Mouse (Mus musculus) neural tube, embryonic 10.5 days (tissue): Measurements from ENCODE around the gene Hist2h3c1.

Experiments
- DNase-seq: peaks from one replicate; pipeline ENCODE4 v3.0.0-alpha.2; 2017; ENCODE audit warnings: low spot score; ENCODE audit errors: extremely low spot score

Hist2h3c1 gene

DNA sequence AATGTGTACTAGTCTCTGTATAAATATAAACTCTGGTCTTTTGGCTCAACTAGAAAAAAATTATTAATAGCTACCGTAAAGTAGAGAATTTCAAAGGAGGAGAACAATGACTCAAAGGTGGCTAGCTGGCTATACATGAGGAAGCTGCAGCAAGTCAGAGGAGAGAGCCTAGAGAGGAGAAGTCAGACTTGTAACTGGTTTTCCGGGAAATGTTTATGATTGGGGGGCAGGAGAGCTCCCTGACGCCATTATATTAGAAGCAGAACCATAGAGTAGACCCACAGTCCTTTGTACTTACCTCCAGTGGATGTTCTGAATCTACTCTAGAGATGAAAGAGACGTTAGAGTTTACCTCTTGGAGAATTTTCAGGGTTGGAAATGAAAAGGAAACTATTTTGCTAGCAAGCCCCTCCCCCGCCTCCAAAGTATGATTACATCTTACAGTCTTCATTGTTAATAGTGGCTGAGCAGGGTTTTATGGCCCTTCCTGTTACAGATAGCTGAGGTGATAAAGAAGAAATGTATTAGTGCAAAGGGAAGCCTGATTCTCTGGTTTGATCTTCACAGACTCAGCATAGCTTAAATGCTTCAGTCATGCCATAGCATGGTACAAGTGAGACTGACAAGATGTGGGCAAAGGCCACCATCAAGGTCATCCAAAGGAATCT is 9.6 kb downstream of the Hist2h3c1 start:
- no peak for DNase-seq

DNA sequence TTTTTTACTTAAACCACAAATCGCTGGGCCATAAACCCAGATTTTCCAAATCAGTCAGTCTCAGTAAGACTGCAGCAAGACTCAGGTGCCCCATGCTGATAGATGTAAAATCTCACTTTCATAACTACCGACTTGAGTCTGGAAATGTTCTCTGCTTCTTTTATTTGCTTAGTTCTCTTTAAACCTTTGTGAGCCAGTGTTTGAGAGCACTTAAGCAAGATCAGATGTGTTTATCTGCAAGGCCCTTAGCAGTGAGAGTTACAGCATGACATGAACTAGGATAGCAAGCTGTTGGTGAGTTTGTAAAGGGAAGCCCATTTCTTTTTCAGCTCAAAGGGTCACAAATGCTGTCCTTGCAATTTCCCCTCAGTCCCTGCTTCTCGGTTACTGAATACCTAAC is 10.7 kb downstream of the Hist2h3c1 start:
- no peak for DNase-seq

DNA sequence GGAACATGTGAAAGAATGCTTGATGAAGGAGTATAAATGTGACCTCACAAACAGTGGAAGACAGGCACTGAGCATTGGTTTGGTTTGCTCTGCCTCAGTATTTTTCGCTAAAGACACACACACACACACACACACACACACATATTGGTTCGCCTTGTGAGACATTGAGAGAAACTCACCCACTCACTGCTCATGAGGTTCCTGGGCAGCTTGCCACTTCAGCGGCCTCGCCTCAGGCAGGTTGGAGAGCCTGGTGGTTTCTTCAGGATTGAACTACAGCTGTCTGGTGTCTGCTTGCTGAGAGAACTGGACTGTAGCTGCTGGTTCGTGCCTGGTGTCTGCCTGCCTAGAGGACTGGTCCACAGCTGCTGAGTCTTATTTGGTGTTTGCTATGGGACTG is 13.7 kb downstream of the Hist2h3c1 start:
- no peak for DNase-seq

DNA sequence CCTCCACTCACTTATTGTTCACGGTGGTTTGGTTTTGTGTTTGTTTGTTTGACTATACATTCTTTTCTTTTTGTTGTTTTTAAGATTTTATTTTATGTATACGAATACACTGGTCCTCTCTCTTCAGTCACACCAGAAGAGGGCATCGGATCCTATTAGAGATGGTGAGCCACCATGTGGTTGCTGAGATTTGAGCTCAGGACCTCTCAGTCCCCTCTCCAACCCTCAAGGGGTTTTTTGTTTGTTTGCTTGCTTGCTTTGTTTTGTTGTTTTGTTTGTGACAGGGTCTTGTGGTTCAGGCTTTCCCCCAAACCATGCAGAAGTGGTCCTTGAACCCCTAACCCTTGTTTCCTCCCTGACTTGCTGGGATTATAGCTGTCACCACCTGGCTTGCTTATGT is 15.1 kb downstream of the Hist2h3c1 start:
- no peak for DNase-seq

DNA sequence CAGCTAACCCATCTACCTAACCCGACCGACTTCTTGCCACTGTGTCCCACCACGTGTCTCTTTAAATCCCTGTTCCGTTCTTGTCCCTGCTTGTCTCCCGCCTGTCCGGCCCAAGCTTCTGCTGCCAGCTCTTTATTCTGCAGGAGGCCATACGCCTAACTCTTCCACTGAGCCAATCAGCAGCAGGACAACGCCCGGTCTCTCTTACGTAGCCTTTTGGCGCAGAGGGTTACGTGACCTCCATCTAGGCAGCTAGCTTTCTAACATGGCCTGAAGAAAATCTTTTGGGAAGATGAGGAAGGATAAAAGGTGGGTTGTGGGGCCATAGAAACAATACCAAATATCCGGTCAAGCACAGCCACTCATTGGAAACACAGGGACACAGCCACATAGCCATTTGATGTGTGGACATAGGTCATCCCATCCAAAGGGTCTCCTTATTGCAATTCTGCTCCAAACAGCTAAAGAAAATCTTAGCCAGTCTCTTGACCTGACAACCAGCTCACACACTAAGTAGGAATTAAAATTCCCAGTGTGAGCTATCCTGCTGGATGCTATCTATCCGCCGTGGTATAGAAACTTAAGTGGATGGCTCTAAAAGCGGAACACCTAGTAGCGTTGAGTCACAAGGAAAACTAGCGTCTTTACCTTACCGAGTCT is 15.9 kb downstream of the Hist2h3c1 start:
- peak; percentile 81 for DNase-seq

DNA sequence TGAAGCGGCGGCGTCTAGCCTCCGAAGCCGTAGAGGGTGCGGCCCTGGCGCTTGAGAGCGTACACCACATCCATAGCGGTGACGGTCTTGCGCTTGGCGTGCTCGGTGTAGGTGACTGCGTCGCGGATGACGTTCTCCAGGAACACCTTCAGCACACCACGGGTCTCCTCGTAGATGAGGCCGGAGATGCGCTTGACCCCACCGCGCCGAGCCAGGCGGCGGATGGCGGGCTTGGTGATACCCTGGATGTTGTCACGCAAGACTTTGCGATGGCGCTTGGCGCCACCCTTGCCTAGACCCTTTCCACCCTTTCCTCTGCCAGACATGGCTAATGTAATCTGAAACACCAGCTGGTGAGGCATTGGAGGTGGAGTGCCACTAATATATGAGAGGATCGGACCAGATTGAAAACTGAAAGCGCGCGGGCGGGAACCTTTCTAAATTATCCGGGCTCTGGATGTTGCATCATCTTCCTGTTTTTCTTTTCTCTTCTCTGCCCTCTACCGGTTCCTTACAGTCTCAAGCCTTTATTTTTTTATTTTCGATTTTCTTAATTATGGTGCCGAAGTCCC is 16.6 kb downstream of the Hist2h3c1 start, which contains the start of gene Hist2h4:
TSS of gene Hist2h4 (minus strand) at position 333 of the 572 bp plus-strand sequence.
- peak; percentile 97 for DNase-seq

DNA sequence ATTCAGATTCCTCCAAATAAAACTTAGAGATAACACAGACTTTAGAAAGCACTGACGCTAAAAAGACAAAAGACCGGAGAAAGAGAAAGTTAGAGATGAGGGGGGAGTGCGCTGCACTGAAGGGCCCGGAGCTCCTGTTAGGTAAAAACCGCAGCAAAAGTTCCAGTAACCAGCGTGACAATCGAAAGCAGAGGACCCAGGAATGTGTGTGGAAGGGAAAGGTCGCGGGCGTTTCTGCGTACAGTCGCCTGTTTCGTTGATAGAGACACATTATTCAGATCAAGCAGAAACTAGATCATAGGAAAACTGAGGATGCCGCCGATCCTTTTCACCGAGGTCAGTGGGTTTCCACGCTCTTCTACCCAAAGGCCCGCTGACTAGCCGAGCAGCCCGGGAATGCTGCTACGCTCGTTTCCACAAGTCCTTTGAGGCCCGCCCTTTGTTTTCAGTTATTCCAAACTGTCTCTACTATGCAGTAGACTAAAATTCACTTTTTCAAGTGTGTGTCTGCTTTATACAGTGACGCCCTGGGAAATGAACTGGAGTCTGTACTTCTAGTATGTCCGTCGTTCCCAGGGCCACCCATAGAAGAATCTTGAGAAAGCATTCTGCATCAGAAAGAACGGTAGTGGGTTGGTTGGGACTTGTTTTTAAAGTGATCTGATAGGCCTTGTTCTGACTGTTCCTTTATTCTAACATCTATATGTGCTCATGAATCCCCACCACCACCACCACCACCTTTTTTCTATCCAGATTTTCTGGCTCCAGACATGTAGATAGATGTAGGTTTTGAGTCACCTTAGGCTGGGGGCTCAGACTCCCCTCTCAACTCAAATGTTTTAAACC is 17.3 kb downstream of the Hist2h3c1 start:
- peak; percentile 68 for DNase-seq

DNA sequence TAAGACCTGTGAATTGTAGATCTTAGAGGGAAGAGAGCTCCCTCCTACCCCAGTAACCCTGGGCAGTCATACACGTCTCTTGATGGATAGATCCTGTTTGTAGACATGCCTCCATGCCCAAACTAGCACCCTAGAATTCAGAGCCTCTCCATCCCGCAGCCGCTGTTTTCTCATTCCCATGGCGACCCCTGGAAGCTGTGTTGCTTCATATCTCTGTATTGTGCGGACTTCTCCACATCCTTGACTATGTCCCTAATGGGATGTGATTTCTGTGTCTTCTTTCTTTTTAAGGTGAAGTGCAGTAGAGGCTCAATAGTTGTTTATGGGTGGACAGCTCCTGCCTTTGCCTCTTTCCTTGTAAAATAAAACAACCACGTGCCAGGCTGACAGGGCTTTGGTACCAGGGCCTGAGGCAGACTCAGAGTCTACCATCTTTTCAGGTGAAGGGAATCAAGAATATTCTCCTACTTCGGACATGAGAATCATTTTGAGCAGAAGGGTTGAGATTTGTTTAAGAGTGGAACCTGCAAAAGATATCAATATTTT is 18.0 kb downstream of the Hist2h3c1 start:
- DNase-seq, result no peak

DNA sequence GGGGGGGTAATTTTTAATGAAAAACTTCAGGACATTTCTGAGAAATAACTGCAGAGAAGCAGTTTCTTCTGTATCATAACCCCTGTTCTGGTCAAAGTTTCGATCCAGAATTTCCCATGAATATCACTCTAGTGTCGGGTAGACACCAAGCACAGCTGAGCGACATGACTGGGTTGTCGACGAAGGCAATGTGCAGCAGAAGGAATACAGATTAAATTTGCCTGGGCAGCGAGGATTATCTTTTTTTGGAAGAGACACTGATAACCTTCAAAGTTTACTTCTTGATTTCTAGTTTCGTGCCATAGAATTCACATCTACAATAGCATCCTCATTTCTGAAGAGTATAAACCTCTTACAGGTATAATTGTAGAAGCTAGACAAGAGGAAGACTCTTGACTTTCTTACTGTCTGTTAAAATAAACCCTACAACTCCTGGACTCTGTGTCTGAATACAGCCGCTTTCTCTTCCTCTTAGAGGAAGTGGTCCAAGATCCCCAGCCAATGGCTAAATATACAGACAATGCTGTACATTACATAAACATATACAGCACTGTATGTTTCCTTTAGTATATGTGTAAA is 19.7 kb downstream of the Hist2h3c1 start:
- no peak for DNase-seq

DNA sequence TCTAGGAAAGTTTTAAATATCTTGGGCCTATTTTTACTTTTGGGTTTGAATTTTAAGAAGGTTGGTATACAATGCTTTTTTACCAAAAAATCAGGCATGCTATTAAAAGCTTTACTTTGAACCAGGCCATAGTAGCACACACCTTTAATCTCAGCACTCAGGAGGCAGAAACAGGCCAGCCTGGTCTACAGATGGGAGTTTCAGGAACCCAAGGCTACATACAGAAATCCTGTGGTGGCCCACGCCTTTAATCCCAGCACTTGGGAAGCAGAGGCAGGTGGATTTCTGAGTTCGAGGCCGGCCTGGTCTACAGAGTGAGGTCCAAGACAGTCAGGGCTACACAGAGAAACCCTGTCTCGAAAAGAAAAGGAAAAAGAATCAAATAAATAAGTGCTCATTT is 21.1 kb downstream of the Hist2h3c1 start:
- DNase-seq, result no peak

DNA sequence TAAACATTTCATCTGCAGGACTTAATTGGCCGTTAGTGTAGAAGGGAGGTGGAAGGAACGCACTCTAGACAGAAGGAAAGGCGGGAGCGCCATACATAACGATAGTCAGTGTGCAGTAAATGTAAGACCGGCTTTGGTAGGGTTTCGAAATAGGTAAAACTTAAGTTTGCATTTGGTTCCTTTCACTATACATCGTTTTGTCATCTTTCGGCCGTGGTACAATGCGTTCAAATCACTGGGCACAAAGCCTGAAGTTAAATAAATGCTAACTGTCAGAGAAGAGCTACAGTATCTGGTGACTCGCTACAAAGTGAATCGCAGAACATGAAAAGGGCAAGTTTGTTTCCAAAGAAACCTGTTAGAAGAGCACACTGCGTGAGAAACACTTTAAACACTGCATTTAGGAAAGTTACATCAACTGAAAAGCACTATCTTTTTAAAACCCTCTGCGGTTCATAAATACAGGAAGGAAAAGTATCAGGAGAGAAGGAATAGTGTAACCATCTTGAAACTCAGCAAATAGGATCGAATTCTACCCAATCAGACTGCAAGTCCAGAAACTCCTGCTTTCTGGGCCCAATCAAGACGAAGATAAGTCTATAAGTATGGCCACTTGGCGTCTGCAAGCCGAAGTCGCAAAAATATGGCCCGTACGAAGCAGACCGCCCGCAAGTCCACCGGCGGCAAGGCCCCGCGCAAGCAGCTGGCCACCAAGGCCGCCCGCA is 21.7 kb downstream of the Hist2h3c1 start, which contains the start of gene Hist2h3b:
TSS of gene Hist2h3b (plus strand) at position 604 of the 725 bp plus-strand sequence.
- DNase-seq, result peak; percentile 79

DNA sequence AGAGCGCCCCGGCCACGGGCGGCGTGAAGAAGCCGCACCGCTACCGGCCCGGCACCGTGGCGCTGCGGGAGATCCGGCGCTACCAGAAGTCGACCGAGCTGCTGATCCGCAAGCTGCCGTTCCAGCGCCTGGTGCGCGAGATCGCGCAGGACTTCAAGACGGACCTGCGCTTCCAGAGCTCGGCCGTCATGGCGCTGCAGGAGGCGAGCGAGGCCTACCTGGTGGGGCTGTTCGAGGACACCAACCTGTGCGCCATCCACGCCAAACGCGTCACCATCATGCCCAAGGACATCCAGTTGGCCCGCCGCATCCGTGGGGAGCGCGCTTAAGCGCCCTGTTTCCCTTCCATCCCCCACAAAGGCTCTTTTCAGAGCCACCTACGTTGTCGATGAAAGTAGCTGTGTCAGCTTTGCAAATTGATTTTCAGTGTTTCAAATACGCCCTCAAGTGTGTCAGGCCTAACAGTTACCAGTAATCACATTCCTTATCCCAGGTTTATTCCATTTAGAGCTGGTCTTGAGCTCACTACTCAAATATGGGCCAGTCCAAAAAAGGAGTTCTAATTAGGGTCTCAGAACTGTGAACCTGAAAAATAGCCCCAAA is 22.4 kb downstream of the Hist2h3c1 start:
- DNase-seq, result peak; percentile 60

DNA sequence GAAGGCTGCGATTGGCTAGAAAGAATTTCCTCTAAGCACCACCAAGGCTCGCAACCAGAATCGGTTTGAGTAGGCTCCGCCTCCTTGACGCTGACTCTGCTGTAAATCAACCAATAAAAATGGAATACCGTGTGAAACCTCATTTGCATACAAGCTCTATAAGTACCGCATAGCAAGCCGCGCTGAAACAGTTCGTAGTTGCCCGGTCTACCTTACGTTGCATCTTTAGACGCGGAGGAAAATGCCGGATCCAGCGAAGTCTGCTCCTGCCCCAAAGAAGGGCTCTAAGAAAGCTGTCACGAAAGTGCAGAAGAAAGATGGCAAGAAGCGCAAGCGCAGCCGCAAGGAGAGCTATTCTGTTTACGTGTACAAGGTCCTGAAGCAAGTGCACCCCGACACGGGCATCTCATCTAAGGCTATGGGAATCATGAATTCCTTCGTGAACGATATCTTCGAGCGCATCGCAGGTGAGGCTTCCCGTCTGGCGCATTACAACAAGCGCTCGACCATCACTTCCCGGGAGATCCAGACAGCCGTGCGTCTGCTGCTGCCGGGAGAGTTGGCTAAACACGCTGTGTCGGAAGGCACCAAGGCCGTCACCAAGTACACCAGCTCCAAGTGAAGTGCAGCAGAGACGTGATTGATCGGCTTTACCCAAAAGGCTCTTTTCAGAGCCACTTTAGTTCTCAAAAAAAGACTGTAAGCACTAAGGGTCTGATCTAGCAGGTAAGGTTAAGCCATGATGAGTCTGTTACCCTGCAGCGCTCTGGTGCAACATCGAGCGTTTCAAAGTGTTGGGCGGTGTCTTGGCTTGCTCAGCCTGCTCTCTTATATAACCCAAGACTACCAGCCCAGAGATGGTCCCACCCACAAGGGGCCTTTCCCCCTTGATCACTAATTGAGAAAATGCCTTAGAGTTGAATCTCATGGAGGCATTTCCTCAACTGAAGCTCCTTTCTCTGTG is 23.3 kb downstream of the Hist2h3c1 start, which contains the start of gene Hist2h2bb:
TSS of gene Hist2h2bb (plus strand) at position 242 of the 964 bp plus-strand sequence.
- DNase-seq, result peak; percentile 92

DNA sequence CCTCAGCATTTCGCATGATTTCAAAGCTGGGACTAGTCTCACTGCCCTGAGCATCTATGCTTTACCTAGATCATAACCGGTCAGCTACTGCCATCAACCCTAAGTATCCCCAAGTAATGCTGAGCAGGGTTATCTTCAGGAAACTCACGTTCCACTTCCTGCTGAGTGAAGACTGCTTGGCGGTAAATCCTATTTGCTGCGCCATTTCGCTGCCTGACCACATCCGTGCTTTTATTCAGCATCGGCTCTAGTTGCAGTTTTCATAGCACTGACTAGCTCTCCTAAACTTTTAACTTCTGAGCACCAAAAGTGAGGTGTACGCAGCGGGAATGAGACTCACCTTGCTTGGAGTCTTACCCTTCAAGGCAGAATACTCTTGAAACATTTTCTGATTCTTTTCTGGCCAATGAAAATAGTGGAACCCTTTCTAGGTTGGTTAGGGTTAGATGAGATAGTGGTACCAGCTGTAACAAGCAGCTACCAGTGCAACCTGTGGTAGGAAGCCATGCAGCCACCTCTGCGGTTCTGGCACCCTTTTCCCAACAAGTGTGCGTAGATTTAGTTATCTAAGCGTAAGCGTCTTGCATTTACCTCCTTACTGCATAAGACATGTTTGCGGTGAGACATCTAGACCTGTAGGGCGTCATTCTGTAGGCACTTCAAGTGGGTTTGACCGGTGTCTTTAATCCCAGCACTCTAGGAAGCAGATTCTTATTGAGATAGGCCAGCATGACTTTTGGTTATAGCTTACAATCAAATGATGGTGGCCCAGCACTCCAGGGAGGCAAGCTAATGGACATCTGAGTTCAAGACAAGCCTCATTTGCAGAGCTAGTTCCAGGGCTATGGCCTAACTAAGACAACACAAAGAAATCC is 27.3 kb downstream of the Hist2h3c1 start:
- no peak for DNase-seq

DNA sequence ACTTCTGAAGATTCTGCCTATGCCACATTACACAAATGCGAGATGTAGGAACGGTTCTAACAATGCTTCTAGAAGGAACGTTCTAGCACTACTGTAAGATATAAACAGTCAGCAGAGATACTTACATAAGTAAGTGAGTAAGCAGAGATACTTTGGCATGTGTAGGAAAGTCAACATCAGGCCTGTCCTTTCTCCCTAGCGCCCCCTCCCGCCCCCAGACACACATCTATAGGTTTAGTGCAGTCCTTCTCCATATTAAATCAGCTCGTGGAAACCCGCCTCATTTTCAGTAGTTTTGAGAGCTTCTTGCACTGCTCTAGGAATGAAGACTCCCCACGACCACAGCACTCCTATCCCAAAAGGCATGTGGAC is 30.9 kb downstream of the Hist2h3c1 start:
- DNase-seq, result no peak

DNA sequence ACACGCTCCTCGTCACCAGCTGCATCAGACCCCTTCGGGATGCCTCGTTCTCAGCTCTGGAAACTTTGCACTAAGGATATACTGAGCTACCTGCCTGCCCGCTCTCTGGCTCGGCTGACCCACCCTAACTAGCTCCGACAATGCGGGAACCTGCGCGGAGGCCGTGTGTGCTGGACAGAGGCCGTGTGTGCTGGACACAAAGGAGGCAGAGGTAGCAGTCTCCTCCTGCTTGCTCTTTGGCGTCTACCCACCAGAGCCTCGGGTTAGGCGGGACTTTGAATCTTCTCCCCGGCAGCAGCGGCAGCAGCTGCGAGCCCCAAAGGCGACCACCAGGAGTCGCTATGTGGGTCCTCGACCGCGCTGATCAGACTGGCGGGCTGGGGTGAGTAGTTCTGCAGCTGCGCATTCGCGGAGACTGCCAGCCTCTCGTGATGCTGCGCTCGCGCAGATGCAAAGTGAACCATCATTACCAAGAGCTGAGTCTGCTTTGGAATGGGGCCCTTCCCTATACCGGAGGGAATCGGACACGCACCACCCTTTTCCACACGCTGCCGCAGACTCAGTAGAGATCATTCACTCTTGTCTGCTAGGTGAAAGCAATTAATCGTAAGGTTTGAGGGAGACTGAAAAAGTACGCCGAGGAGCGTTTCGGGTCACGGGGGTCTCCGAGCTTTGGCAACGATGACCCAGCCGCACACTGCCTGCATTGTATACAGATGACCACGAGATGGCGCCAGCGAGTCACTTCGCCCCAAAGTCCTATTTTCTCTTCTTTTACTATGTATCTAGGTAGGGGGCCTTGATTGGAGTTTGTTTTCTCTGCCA is 31.5 kb downstream of the Hist2h3c1 start:
- DNase-seq, result peak; percentile 96

DNA sequence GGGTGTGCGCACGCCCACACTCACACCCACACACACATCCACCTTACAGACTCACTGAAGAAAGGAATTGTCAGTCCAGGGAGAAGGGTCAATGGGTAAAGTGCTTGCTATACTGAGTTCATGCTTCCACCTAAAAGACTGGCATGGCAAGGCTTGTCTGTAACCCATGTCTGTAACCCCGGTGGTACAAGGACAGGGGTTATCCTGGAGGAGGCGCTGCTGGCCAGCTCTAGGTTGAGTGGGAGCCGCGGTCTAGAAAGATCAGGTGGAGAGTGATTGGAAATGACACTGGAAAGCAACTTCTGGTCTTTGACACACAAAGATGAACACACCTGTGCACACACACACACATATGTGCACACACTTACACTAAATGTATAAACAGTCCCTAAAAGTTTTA is 34.2 kb downstream of the Hist2h3c1 start:
- no peak for DNase-seq
